Mouse (Mus musculus): ENCODE measurements around the gene Fgfr2.
A peak's percentile ranks its signal among the peaks of the same experiment; 100 is the strongest.
"Not testable (repeated sequence)": the region's sequence is repeated elsewhere in the genome, so short reads cannot be mapped to it uniquely, and the experiment has no call there.

Gene Fgfr2

GRCm38 (mm10) chr7:131113676-131114075 lies 2009.5 kb downstream of the Fgfr2 start:
- peak; percentile 7 to 24 for DNase-seq (ENCODE audit: inconsistent age in 2 of 2, low spot score in 1 of 2)

- peak; percentile 33 to 84 for DNase-seq (ENCODE audit: inconsistent age in 2 of 2, low spot score in 1 of 2)
These were observed 2010.7 kb downstream of the Fgfr2 start for GRCm38 (mm10) chr7:131112486-131112885.

GRCm38 (mm10) chr7:131082403-131082802 lies 2040.7 kb downstream of the Fgfr2 start:
- not testable (repeated sequence) for DNase-seq (ENCODE audit: inconsistent age in 2 of 2, low spot score in 1 of 2)

GRCm38 (mm10) chr7:131075956-131076355 lies 2047.2 kb downstream of the Fgfr2 start:
- DNase-seq (ENCODE audit: inconsistent age in 2 of 2, low spot score in 1 of 2): peak; percentile 67 to 85

- DNase-seq (ENCODE audit: inconsistent age in 2 of 2, low spot score in 1 of 2): not testable (repeated sequence)
These were observed 2049.1 kb downstream of the Fgfr2 start for GRCm38 (mm10) chr7:131074098-131074497.

- DNase-seq (ENCODE audit: inconsistent age in 2 of 2, low spot score in 1 of 2): not testable (repeated sequence)
These were observed 2049.7 kb downstream of the Fgfr2 start for GRCm38 (mm10) chr7:131073476-131073875.

GRCm38 (mm10) chr7:131068191-131068590 lies 2055.0 kb downstream of the Fgfr2 start:
- DNase-seq (ENCODE audit: inconsistent age in 2 of 2, low spot score in 1 of 2): peak; percentile 62 to 82

GRCm38 (mm10) chr7:131062541-131062940 lies 2060.6 kb downstream of the Fgfr2 start:
- peak; percentile 22 to 66 for DNase-seq (ENCODE audit: inconsistent age in 2 of 2, low spot score in 1 of 2)

- DNase-seq (ENCODE audit: inconsistent age in 2 of 2, low spot score in 1 of 2): peak; percentile 24 to 60
These were observed 2063.3 kb downstream of the Fgfr2 start for GRCm38 (mm10) chr7:131059808-131060207.

GRCm38 (mm10) chr7:131057918-131058317 lies 2065.2 kb downstream of the Fgfr2 start:
- DNase-seq (ENCODE audit: inconsistent age in 2 of 2, low spot score in 1 of 2): not testable (repeated sequence)

- no peak for DNase-seq (ENCODE audit: inconsistent age in 2 of 2, low spot score in 1 of 2)
These were observed 2068.3 kb downstream of the Fgfr2 start for GRCm38 (mm10) chr7:131054808-131055370.

- not testable (repeated sequence) for DNase-seq (ENCODE audit: inconsistent age in 2 of 2, low spot score in 1 of 2)
These were observed 2073.3 kb downstream of the Fgfr2 start for GRCm38 (mm10) chr7:131049829-131050228.

GRCm38 (mm10) chr7:131045258-131045835 lies 2077.8 kb downstream of the Fgfr2 start:
- peak in 1 of 2 experiments; percentile 40 for DNase-seq (ENCODE audit: inconsistent age in 2 of 2, low spot score in 1 of 2)

- no peak for DNase-seq (ENCODE audit: inconsistent age in 2 of 2, low spot score in 1 of 2)
These were observed 2080.5 kb downstream of the Fgfr2 start for GRCm38 (mm10) chr7:131042657-131043056.

- DNase-seq (ENCODE audit: inconsistent age in 2 of 2, low spot score in 1 of 2): not testable (repeated sequence)
These were observed 2082.4 kb downstream of the Fgfr2 start for GRCm38 (mm10) chr7:131040760-131041159.

GRCm38 (mm10) chr7:131037083-131037482 lies 2086.1 kb downstream of the Fgfr2 start:
- no peak for DNase-seq (ENCODE audit: inconsistent age in 2 of 2, low spot score in 1 of 2)

GRCm38 (mm10) chr7:131036396-131036795 lies 2086.8 kb downstream of the Fgfr2 start:
- no peak for DNase-seq (ENCODE audit: inconsistent age in 2 of 2, low spot score in 1 of 2)

GRCm38 (mm10) chr7:131031755-131032154 lies 2091.4 kb downstream of the Fgfr2 start, which contains the start of gene Dmbt1:
Gene Dmbt1, plus strand, starts transcription at chr7:131032053.
- DNase-seq (ENCODE audit: inconsistent age in 2 of 2, low spot score in 1 of 2): no peak

GRCm38 (mm10) chr7:131027557-131027956 lies 2095.6 kb downstream of the Fgfr2 start:
- DNase-seq (ENCODE audit: inconsistent age in 2 of 2, low spot score in 1 of 2): no peak

GRCm38 (mm10) chr7:131024807-131025206 lies 2098.3 kb downstream of the Fgfr2 start:
- no peak for DNase-seq (ENCODE audit: inconsistent age in 2 of 2, low spot score in 1 of 2)

GRCm38 (mm10) chr7:131019181-131019580 lies 2104.0 kb downstream of the Fgfr2 start:
- DNase-seq (ENCODE audit: inconsistent age in 2 of 2, low spot score in 1 of 2): no peak

- peak in 1 of 2 experiments; percentile 72 for DNase-seq (ENCODE audit: inconsistent age in 2 of 2, low spot score in 1 of 2)
These were observed 2111.2 kb downstream of the Fgfr2 start for GRCm38 (mm10) chr7:131011901-131012300.

- DNase-seq (ENCODE audit: inconsistent age in 2 of 2, low spot score in 1 of 2): no peak
These were observed 2114.0 kb downstream of the Fgfr2 start for GRCm38 (mm10) chr7:131009178-131009577.
